Mouse (Mus musculus): ENCODE measurements around the gene Tex10.
"Not testable (repeated sequence)": the region's sequence is repeated elsewhere in the genome, so short reads cannot be mapped to it uniquely, and the experiment has no call there.

Tex10 gene

GRCm38 (mm10) chr4:48405724-48406491 is 67.4 kb downstream of the Tex10 start:
- not testable (repeated sequence) for DNase-seq (ENCODE audit: low spot score)

DNA sequence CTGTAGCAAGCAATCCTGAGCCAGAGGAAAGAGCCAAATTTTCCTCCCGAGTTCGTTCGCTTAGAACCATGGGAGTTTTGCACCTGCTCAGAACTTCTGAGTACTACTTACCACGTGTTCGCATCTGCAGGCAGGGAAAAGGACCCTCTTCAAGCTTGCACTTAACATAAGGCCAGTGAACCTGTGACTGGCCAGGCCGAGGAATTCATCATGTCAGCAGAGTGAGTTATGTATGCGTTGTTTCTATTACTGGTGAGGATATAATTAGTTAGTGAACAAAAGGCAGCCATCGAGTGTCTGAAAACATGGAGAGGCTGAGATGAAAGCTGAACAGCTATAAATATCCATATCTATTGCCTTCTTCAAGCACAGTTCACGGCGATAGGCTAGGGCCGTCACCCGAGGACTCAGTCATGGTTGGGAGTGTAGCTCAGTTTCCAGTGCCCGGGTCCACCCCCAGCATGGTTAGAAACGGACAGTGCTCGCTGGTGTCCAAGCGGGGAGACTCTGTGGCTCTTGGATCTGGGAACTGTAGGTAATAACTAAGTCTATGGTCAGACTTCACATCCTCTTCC is 70.1 kb downstream of the Tex10 start:
- DNase-seq (ENCODE audit: low spot score) = no peak

GRCm38 (mm10) chr4:48396949-48397348 is 76.3 kb downstream of the Tex10 start:
- DNase-seq (ENCODE audit: low spot score) = no peak

- no peak for DNase-seq (ENCODE audit: low spot score)
These were observed 90.8 kb downstream of the Tex10 start for GRCm38 (mm10) chr4:48382506-48382905.

- DNase-seq (ENCODE audit: low spot score) = peak; percentile 86
These were observed 92.3 kb downstream of the Tex10 start for GRCm38 (mm10) chr4:48380940-48381339.
